Mouse (Mus musculus): ENCODE results near the gene Gm14322. TPM values are rescaled to one million over a fixed set of nuclear protein-coding genes. Genes with fewer than 3 reads are reported as not detected.

Gene Gm14322
- total RNA-seq (2023) = 2.8 TPM

DNA sequence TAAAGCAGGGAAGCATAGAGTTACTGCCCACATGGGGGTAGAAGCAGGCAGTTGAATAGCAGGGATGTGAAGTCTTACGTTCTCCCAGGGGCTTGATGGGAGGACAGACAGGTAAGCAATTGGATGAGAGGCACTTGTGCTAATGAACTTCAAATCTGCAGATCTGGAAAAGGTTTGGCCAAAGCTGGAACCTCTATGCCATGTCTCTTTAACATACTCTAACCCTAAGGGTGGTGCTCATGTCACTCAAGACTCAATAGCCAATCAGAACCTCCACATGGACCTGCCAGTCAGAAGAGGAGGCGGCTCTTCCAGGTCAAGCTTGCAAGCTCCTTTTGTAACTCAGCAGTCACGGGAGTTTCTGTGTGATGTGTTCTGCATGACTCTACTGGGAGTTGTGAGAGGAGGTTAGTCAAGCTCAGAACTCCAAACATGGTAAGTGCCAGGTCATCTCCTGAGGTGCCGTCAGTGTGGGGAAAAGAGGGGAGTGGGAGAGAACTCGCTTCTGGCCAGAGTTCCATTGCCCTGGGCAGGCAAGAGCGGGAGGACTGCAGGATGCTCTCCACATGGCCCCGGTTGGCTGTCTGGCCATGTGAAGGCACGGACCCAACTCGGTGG, at the start of gene Gm14322:
TSS of gene Gm14322 (plus strand) at position 348 of the 618 bp plus-strand sequence.

Other genes with a start within 250 kb of the Gm14322 start
- not detected for gene Gm14406, start 181.1 kb upstream of the Gm14322 start, total RNA-seq (2023)
- 5.5 TPM for gene Gm14325, start 81.0 kb downstream of the Gm14322 start, total RNA-seq (2023)
- not detected for gene Gm14327, start 137.8 kb downstream of the Gm14322 start, total RNA-seq (2023)
- gene Zfp972, start 166.3 kb downstream of the Gm14322 start, total RNA-seq (2023) = not detected
- gene Gm14326, start 198.0 kb downstream of the Gm14322 start, total RNA-seq (2023) = 8.6 TPM

Data from CD4-positive naive resting alpha-beta T cell, adult 76 days (primary cell).